Mouse (Mus musculus): Measurements from ENCODE around the gene Card6. TPM values are rescaled to one million over a fixed set of nuclear protein-coding genes. Genes with fewer than 3 reads are reported as not detected.

Gene Card6
- total and polyA plus RNA-seq, 3 experiments: 0.08 to 0.13 TPM; not detected in 1

DNA sequence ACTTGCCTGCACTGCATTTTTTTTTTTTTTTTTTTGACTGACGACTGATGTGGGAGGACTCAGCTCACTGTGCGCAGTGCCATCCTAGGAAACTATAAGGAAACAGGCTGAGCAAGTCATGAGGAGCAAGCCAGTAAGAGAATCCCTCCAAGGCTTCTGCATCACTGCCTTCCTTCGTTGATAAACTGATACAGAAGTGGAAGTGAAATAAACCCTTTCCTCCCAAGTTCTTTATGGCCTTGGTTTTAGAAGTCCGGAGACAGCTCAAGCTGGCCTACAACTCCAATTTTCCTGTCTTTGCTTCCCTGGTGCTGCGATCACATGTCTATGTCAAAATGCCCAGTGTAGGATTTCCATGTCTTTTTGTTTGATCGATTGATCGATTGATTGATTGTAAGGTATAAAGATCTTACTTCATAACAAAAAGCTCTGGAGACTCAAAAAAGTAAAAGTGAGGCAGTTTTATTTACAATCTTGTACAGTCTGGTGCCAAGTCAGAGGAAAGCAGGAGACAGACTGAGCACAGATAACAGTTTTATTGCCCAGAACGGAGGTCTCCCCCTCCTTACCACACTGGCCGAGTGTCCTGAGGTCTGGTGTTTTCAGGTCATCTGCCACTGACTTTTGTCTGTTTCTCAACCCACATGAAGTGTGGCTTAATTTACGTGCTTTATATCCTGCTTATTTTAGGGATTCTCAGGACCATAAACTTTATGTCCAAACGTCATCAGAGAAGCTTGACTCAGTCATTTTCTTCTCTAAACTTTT lies 12.6 kb downstream of the Card6 start:
- Histone ChIP-seq H3K4me3 (ENCODE audit: control insufficient read depth in 1 of 2, insufficient read depth in 1 of 2, low read depth in 2 of 2, low read length in 2 of 2) (no peak overlapping the region), H3K9ac (ENCODE audit: control insufficient read depth, low read depth, low read length, poor library complexity, severe bottlenecking) (no peak overlapping the region), H3K27me3 (ENCODE audit: control insufficient read depth in 1 of 2, insufficient read depth in 2 of 2, low read length in 2 of 2) (no peaks in the 10 kb centered on the region), H3K4me1 (ENCODE audit: control insufficient read depth in 1 of 2, insufficient read depth in 2 of 2, low read length in 2 of 2) (no peaks in the 10 kb centered on the region), H3K36me3 (ENCODE audit: control insufficient read depth in 1 of 2, insufficient read depth in 2 of 2, low read length in 2 of 2) (no peaks in the 10 kb centered on the region), H3K9me3 (replicated peaks; ENCODE audit: insufficient read depth, low read length) (no peaks in the 10 kb centered on the region), H3K79me2 (ENCODE audit: control insufficient read depth, insufficient read depth, low read length, poor library complexity) (no peaks in the 10 kb centered on the region), H3K27ac (ENCODE audit: control insufficient read depth, low read depth, low read length) (no peak overlapping the region)
- no peak for TF ChIP-seq POLR2AphosphoS5 (IDR thresholded peaks at IDR 0.05; ENCODE audit: borderline replicate concordance, low read depth, low read length)
- DNase-seq (ENCODE audit: low read depth, low spot score): no peak

DNA sequence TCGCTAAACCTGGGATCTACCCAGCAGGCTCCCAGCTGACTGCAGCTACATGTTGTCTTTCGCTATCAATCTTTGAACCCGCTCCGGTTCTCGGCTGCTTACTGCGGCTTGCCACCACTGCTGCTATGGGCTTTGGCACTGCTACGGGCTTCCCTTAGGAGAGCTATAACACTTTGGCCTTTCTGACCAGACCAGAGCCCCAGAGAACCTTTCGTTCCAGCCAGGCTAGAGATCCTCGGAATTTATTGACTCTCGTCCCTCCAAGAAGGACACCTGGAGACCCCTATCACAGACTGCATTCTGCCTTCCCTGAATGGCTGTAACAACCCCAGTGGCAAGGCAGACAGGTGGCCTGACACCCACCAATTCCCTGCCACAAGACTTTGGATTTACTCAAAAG lies 18.2 kb downstream of the Card6 start:
- no peaks in the 10 kb centered on the region for H3K79me2 ChIP-seq (ENCODE audit: control insufficient read depth, insufficient read depth, low read length, poor library complexity)
- no peak overlapping the region for H3K27ac ChIP-seq (ENCODE audit: control insufficient read depth, low read depth, low read length)
- no peaks in the 10 kb centered on the region for H3K4me1 ChIP-seq (ENCODE audit: control insufficient read depth in 1 of 2, insufficient read depth in 2 of 2, low read length in 2 of 2)
- H3K27me3 ChIP-seq (ENCODE audit: control insufficient read depth in 1 of 2, insufficient read depth in 2 of 2, low read length in 2 of 2): peaks cover 0 to under 1% of the 10 kb centered on the region in 2 experiments; a peak in 1 of 4 replicates
- no peaks in the 10 kb centered on the region for H3K36me3 ChIP-seq (ENCODE audit: control insufficient read depth in 1 of 2, insufficient read depth in 2 of 2, low read length in 2 of 2)
- H3K9me3 ChIP-seq (replicated peaks; ENCODE audit: insufficient read depth, low read length): no peaks in the 10 kb centered on the region
- no peak overlapping the region for H3K4me3 ChIP-seq (ENCODE audit: control insufficient read depth in 1 of 2, insufficient read depth in 1 of 2, low read depth in 2 of 2, low read length in 2 of 2)
- no peak overlapping the region for H3K9ac ChIP-seq (ENCODE audit: control insufficient read depth, low read depth, low read length, poor library complexity, severe bottlenecking)
- DNase-seq (ENCODE audit: low read depth, low spot score): no peak
- TF ChIP-seq BHLHE40 (IDR thresholded peaks at IDR 0.05; ENCODE audit: borderline replicate concordance, low read depth, low read length) (no peak), POLR2AphosphoS2 (IDR thresholded peaks at IDR 0.05; ENCODE audit: low read length) (no peak), RCOR1 (IDR thresholded peaks at IDR 0.05; ENCODE audit: low read depth, low read length) (no peak), ETS1 (IDR thresholded peaks at IDR 0.05; ENCODE audit: low read depth, low read length) (no peak), ZKSCAN1 (IDR thresholded peaks at IDR 0.05; ENCODE audit: low read depth, low read length) (no peak), MXI1 (IDR thresholded peaks at IDR 0.05; ENCODE audit: low read depth, low read length) (no peak), UBTF (IDR thresholded peaks at IDR 0.05; ENCODE audit: borderline replicate concordance, insufficient read depth, low read depth, low read length) (no peak), NELFE (IDR thresholded peaks at IDR 0.05; ENCODE audit: low read depth, low read length) (no peak), MAFK (IDR thresholded peaks at IDR 0.05; ENCODE audit: borderline replicate concordance, low read depth, low read length) (no peak)

GRCm38 (mm10) chr15:5088850-5089608 lies 19.3 kb downstream of the Card6 start:
- DNase-seq (ENCODE audit: low read depth, low spot score): peak; percentile 34
- no peaks in the 10 kb centered on the region for H3K79me2 ChIP-seq (ENCODE audit: control insufficient read depth, insufficient read depth, low read length, poor library complexity)
- no peak overlapping the region for H3K9ac ChIP-seq (ENCODE audit: control insufficient read depth, low read depth, low read length, poor library complexity, severe bottlenecking)
- H3K27ac ChIP-seq (ENCODE audit: control insufficient read depth, low read depth, low read length): no peak overlapping the region
- H3K4me3 ChIP-seq (ENCODE audit: control insufficient read depth in 1 of 2, insufficient read depth in 1 of 2, low read depth in 2 of 2, low read length in 2 of 2): no peak overlapping the region
- TF ChIP-seq POLR2AphosphoS2 (IDR thresholded peaks at IDR 0.05; ENCODE audit: low read length) (no peak), TBP (IDR thresholded peaks at IDR 0.05; ENCODE audit: low read depth, low read length) (no peak), EP300 (IDR thresholded peaks at IDR 0.05; ENCODE audit: low read depth in 1 of 2, low read length in 2 of 2) (no peak), RCOR1 (IDR thresholded peaks at IDR 0.05; ENCODE audit: low read depth, low read length) (no peak), JUND (IDR thresholded peaks at IDR 0.05; ENCODE audit: low read depth, low read length) (no peak), CTCF (IDR thresholded peaks at IDR 0.05 in 2 of 3, conservative IDR thresholded peaks at IDR 0.05 in 1 of 3; ENCODE audit: control insufficient read depth in 1 of 3, insufficient read depth in 1 of 3, low read depth in 2 of 3, low read length in 3 of 3, poor library complexity in 1 of 3, severe bottlenecking in 1 of 3) (no peak), SIN3A (IDR thresholded peaks at IDR 0.05; ENCODE audit: low read length) (no peak), SMC3 (IDR thresholded peaks at IDR 0.05; ENCODE audit: low read depth, low read length) (no peak), MXI1 (IDR thresholded peaks at IDR 0.05; ENCODE audit: low read depth, low read length) (no peak), MAFK (IDR thresholded peaks at IDR 0.05; ENCODE audit: borderline replicate concordance, low read depth, low read length) (no peak), GATA1 (IDR thresholded peaks at IDR 0.05; ENCODE audit: low read depth, low read length) (no peak), MAX (IDR thresholded peaks at IDR 0.05; ENCODE audit: low read length) (no peak), POLR2A (IDR thresholded peaks at IDR 0.05; ENCODE audit: control insufficient read depth in 1 of 2, insufficient read depth in 1 of 2, low read depth in 1 of 2, low read length in 2 of 2, poor library complexity in 1 of 2) (no peak), ETS1 (IDR thresholded peaks at IDR 0.05; ENCODE audit: low read depth, low read length) (no peak), TCF12 (IDR thresholded peaks at IDR 0.05; ENCODE audit: low read depth, low read length) (no peak), BHLHE40 (IDR thresholded peaks at IDR 0.05; ENCODE audit: borderline replicate concordance, low read depth, low read length) (no peak), NELFE (IDR thresholded peaks at IDR 0.05; ENCODE audit: low read depth, low read length) (no peak), MAZ (IDR thresholded peaks at IDR 0.05; ENCODE audit: low read depth, low read length) (no peak), ZNF384 (IDR thresholded peaks at IDR 0.05; ENCODE audit: low read depth, low read length) (no peak)
- no peaks in the 10 kb centered on the region for H3K9me3 ChIP-seq (replicated peaks; ENCODE audit: insufficient read depth, low read length)
- peaks cover 0 to 2% of the 10 kb centered on the region in 2 experiments; a peak in 1 of 4 replicates for H3K27me3 ChIP-seq (ENCODE audit: control insufficient read depth in 1 of 2, insufficient read depth in 2 of 2, low read length in 2 of 2)
- no peaks in the 10 kb centered on the region for H3K36me3 ChIP-seq (ENCODE audit: control insufficient read depth in 1 of 2, insufficient read depth in 2 of 2, low read length in 2 of 2)
- no peaks in the 10 kb centered on the region for H3K4me1 ChIP-seq (ENCODE audit: control insufficient read depth in 1 of 2, insufficient read depth in 2 of 2, low read length in 2 of 2)

All from MEL (cell line).